Mouse (Mus musculus) intestine, embryonic 15.5 days (tissue): Measurements from ENCODE around the gene Afdn. TPM values are rescaled to one million over a fixed set of nuclear protein-coding genes. Genes with fewer than 3 reads are reported as not detected.

Experiments
- ATAC-seq: fragments of 200-750 bp; cut with Nextera tagmentation; 2 replicates; pipeline ENCODE4 v1.8.0; 2017; ENCODE audit warnings: moderate TSS enrichment, moderate library complexity
- H3K27ac ChIP-seq: fragments of 300-500 bp; sonication (generic); 2 replicates; pipeline ENCODE4 v1.5.1; 2015; ENCODE audit warnings: mild to moderate bottlenecking, inconsistent platforms
- H3K27me3 ChIP-seq: fragments of 300-500 bp; sonication (generic); replicated peaks from 2 replicates; pipeline ENCODE4 v1.6.1; 2015; ENCODE audit warnings: inconsistent platforms
- H3K36me3 ChIP-seq: fragments of 300-500 bp; sonication (generic); 2 replicates; pipeline ENCODE4 v1.6.1; 2015; ENCODE audit warnings: inconsistent platforms
- H3K4me1 ChIP-seq: fragments of 300-500 bp; sonication (generic); replicated peaks from 2 replicates; pipeline ENCODE4 v1.6.1; 2015; ENCODE audit warnings: inconsistent platforms
- H3K4me2 ChIP-seq: fragments of 300-500 bp; sonication (generic); replicated peaks from 2 replicates; pipeline ENCODE4 v1.6.1; 2015; ENCODE audit warnings: mild to moderate bottlenecking, inconsistent platforms
- H3K4me3 ChIP-seq: fragments of 300-500 bp; sonication (generic); replicated peaks from 2 replicates; pipeline ENCODE4 v1.5.1; 2015; ENCODE audit warnings: inconsistent platforms
- H3K9ac ChIP-seq: fragments of 300-500 bp; sonication (generic); 2 replicates; pipeline ENCODE4 v1.6.1; 2015; ENCODE audit warnings: inconsistent platforms
- H3K9me3 ChIP-seq: fragments of 300-500 bp; sonication (generic); 2 replicates; pipeline ENCODE4 v1.6.1; 2016; ENCODE audit warnings: inconsistent platforms
- WGBS: fragments of 180-500 bp; shearing (Covaris S2); methylation state at CpG from one replicate; pipeline ENCODE4 v1.1.7; 2015; 5-methylcytosine and 5-hydroxymethylcytosine counted together
- polyA plus RNA-seq: library from polyadenylated mRNA; unstranded; fragments of >200 nt; fragmentation: Nextera tagmentation; extraction: Ambion mirVana; gene quantifications from 2 replicates; pipeline ENCODE4 v1.2.1, GENCODE M21; 2015

Afdn gene
- polyA plus RNA-seq, 1 experiment from 2014 or later, result 84.9 TPM

GRCm38 (mm10) chr17:13741611-13742010, 18.7 kb upstream of the Afdn start:
- Histone ChIP-seq H3K4me2 (no peak overlapping the region), H3K9me3 (no peaks in the 10 kb centered on the region), H3K36me3 (no peaks in the 10 kb centered on the region), H3K9ac (no peak overlapping the region), H3K27ac (no peak overlapping the region), H3K4me3 (no peak overlapping the region), H3K27me3 (no peaks in the 10 kb centered on the region), H3K4me1 (peaks cover 25% of the 10 kb centered on the region)
- ATAC-seq, result no peak
- WGBS, result 62% methylated on average over 7 of the region's 7 CpGs

GRCm38 (mm10) chr17:13742334-13742733, 18.0 kb upstream of the Afdn start:
- Histone ChIP-seq H3K4me3 (no peak overlapping the region), H3K4me2 (no peak overlapping the region), H3K27ac (no peak overlapping the region), H3K9me3 (no peaks in the 10 kb centered on the region), H3K9ac (no peak overlapping the region), H3K4me1 (peaks cover 25% of the 10 kb centered on the region), H3K27me3 (no peaks in the 10 kb centered on the region), H3K36me3 (no peaks in the 10 kb centered on the region)
- WGBS, result 23% methylated on average over 2 of the region's 2 CpGs
- no peak; the same call in 1 of the 2 replicates for ATAC-seq

GRCm38 (mm10) chr17:13742941-13743708, 17.2 kb upstream of the Afdn start:
- peak overlapping the region; percentile 1; the same call in 1 of the 2 replicates for H3K4me2 ChIP-seq
- H3K4me1 ChIP-seq, result peaks cover 25% of the 10 kb centered on the region
- no peak overlapping the region for H3K9ac ChIP-seq

GRCm38 (mm10) chr17:13743709-13744079, 16.6 kb upstream of the Afdn start:
- ATAC-seq, result peak; percentile 88
- Histone ChIP-seq H3K4me1 (peaks cover 25% of the 10 kb centered on the region), H3K4me3 (no peak overlapping the region), H3K9ac (no peak overlapping the region), H3K36me3 (no peaks in the 10 kb centered on the region), H3K4me2 (no peak overlapping the region; the same call in 1 of the 2 replicates), H3K27ac (peak overlapping the region; percentile 74), H3K27me3 (no peaks in the 10 kb centered on the region), H3K9me3 (no peaks in the 10 kb centered on the region)
- 23% methylated on average over 5 of the region's 5 CpGs for WGBS

More at GRCm38 (mm10) chr17:13742941-13743708, 17.2 kb upstream of the Afdn start:
- no peaks in the 10 kb centered on the region for H3K36me3 ChIP-seq
- 33% methylated on average over 7 of the region's 7 CpGs for WGBS
- H3K9me3 ChIP-seq, result no peaks in the 10 kb centered on the region
- ATAC-seq, result peak; percentile 40
- no peaks in the 10 kb centered on the region for H3K27me3 ChIP-seq
- H3K4me3 ChIP-seq, result no peak overlapping the region
- peak overlapping the region; percentile 74 for H3K27ac ChIP-seq

- Histone ChIP-seq H3K27ac (peak overlapping the region; percentile 74), H3K4me2 (no peak overlapping the region), H3K27me3 (no peaks in the 10 kb centered on the region), H3K4me3 (no peak overlapping the region), H3K9ac (no peak overlapping the region), H3K4me1 (peaks cover 25% of the 10 kb centered on the region), H3K36me3 (no peaks in the 10 kb centered on the region), H3K9me3 (no peaks in the 10 kb centered on the region)
- 77% methylated on average over 6 of the region's 6 CpGs for WGBS
- ATAC-seq, result no peak
Observed at GRCm38 (mm10) chr17:13744219-13744618, 16.1 kb upstream of the Afdn start.

- no peak overlapping the region for H3K4me2 ChIP-seq
- WGBS, result 42% methylated on average over 4 of the region's 4 CpGs
- peak; percentile 56 for ATAC-seq
Observed at GRCm38 (mm10) chr17:13744824-13745223, 15.5 kb upstream of the Afdn start.

GRCm38 (mm10) chr17:13745373-13745772, 15.0 kb upstream of the Afdn start:
- H3K36me3 ChIP-seq, result no peaks in the 10 kb centered on the region
- H3K9ac ChIP-seq, result no peak overlapping the region
- peaks cover 25% of the 10 kb centered on the region for H3K4me1 ChIP-seq
- H3K4me3 ChIP-seq, result no peak overlapping the region
- no peak; the same call in 1 of the 2 replicates for ATAC-seq
- H3K27ac ChIP-seq, result peak overlapping the region; percentile 58; the same call in 1 of the 2 replicates
- no peaks in the 10 kb centered on the region for H3K27me3 ChIP-seq
- no peaks in the 10 kb centered on the region for H3K9me3 ChIP-seq
- WGBS, result 47% methylated on average over 2 of the region's 2 CpGs
- no peak overlapping the region for H3K4me2 ChIP-seq

More at GRCm38 (mm10) chr17:13744824-13745223, 15.5 kb upstream of the Afdn start:
- H3K4me1 ChIP-seq, result peaks cover 25% of the 10 kb centered on the region
- H3K27ac ChIP-seq, result peak overlapping the region; percentile 74; the same call in 1 of the 2 replicates
- H3K27me3 ChIP-seq, result no peaks in the 10 kb centered on the region
- H3K9me3 ChIP-seq, result no peaks in the 10 kb centered on the region
- H3K4me3 ChIP-seq, result no peak overlapping the region
- no peak overlapping the region for H3K9ac ChIP-seq
- H3K36me3 ChIP-seq, result no peaks in the 10 kb centered on the region

- no peak overlapping the region for H3K27ac ChIP-seq
- H3K4me2 ChIP-seq, result no peak overlapping the region
- ATAC-seq, result no peak
- peaks cover 25% of the 10 kb centered on the region for H3K4me1 ChIP-seq
- 55% methylated on average over 6 of the region's 6 CpGs for WGBS
- no peaks in the 10 kb centered on the region for H3K36me3 ChIP-seq
- no peaks in the 10 kb centered on the region for H3K27me3 ChIP-seq
- H3K9me3 ChIP-seq, result no peaks in the 10 kb centered on the region
- no peak overlapping the region for H3K4me3 ChIP-seq
- no peak overlapping the region for H3K9ac ChIP-seq
Observed at GRCm38 (mm10) chr17:13746330-13746729, 14.0 kb upstream of the Afdn start.

GRCm38 (mm10) chr17:13747681-13748080, 12.7 kb upstream of the Afdn start:
- Histone ChIP-seq H3K27ac (no peak overlapping the region), H3K4me2 (no peak overlapping the region), H3K9me3 (no peaks in the 10 kb centered on the region), H3K9ac (no peak overlapping the region), H3K4me3 (no peak overlapping the region), H3K27me3 (no peaks in the 10 kb centered on the region), H3K4me1 (peaks cover 17% of the 10 kb centered on the region; the same call in 1 of the 2 replicates), H3K36me3 (no peaks in the 10 kb centered on the region)
- ATAC-seq, result no peak
- 84% methylated on average over 9 of the region's 9 CpGs for WGBS

- no peak overlapping the region for H3K9ac ChIP-seq
- H3K4me1 ChIP-seq, result peaks cover 8% of the 10 kb centered on the region; the same call in 1 of the 2 replicates
- no peaks in the 10 kb centered on the region for H3K36me3 ChIP-seq
- no peak for ATAC-seq
- no peak overlapping the region for H3K4me3 ChIP-seq
- 87% methylated on average over 4 of the region's 4 CpGs for WGBS
- no peak overlapping the region for H3K4me2 ChIP-seq
- no peak overlapping the region for H3K27ac ChIP-seq
- H3K9me3 ChIP-seq, result no peaks in the 10 kb centered on the region
- no peaks in the 10 kb centered on the region for H3K27me3 ChIP-seq
Observed at GRCm38 (mm10) chr17:13749027-13749426, 11.3 kb upstream of the Afdn start.

GRCm38 (mm10) chr17:13753918-13754317, 6.4 kb upstream of the Afdn start:
- Histone ChIP-seq H3K9ac (no peak overlapping the region), H3K4me3 (no peak overlapping the region), H3K36me3 (no peaks in the 10 kb centered on the region), H3K27me3 (no peaks in the 10 kb centered on the region), H3K4me1 (no peaks in the 10 kb centered on the region), H3K27ac (no peak overlapping the region), H3K9me3 (no peaks in the 10 kb centered on the region), H3K4me2 (no peak overlapping the region)
- WGBS, result 55% methylated on average over 4 of the region's 4 CpGs
- ATAC-seq, result no peak

GRCm38 (mm10) chr17:13754940-13755339, 5.4 kb upstream of the Afdn start:
- Histone ChIP-seq H3K4me3 (no peak overlapping the region), H3K4me1 (no peaks in the 10 kb centered on the region), H3K4me2 (no peak overlapping the region), H3K27me3 (no peaks in the 10 kb centered on the region), H3K9ac (no peak overlapping the region), H3K9me3 (no peaks in the 10 kb centered on the region), H3K36me3 (no peaks in the 10 kb centered on the region), H3K27ac (no peak overlapping the region)
- ATAC-seq, result no peak
- 62% methylated on average over 6 of the region's 6 CpGs for WGBS

GRCm38 (mm10) chr17:13758586-13758985, 1.8 kb upstream of the Afdn start:
- WGBS, result 70% methylated on average over 7 of the region's 7 CpGs
- Histone ChIP-seq H3K4me2 (peak overlapping the region; percentile 87; the same call in 1 of the 2 replicates), H3K36me3 (no peaks in the 10 kb centered on the region), H3K27ac (no peak overlapping the region), H3K4me3 (no peak overlapping the region), H3K27me3 (no peaks in the 10 kb centered on the region), H3K9me3 (no peaks in the 10 kb centered on the region), H3K4me1 (no peaks in the 10 kb centered on the region), H3K9ac (no peak overlapping the region)
- no peak for ATAC-seq
